Mouse (Mus musculus): ENCODE results near the gene 0610040J01Rik.

Gene 0610040J01Rik

GRCm38 (mm10) chr5:63811819-63812508, at the start of gene 0610040J01Rik:
Gene 0610040J01Rik (plus strand): TSS chr5:63812363.
- CTCF ChIA-PET = no interaction called here

- CTCF ChIA-PET = no interaction called here
These were observed 46.3 kb upstream of the 0610040J01Rik start for GRCm38 (mm10) chr5:63765886-63766285.

GRCm38 (mm10) chr5:63766715-63767114, 45.4 kb upstream of the 0610040J01Rik start:
- CTCF ChIA-PET = no interaction called here

- CTCF ChIA-PET = no interaction called here
These were observed 44.7 kb upstream of the 0610040J01Rik start for GRCm38 (mm10) chr5:63767464-63767863.

- CTCF ChIA-PET = no interaction called here
These were observed 43.9 kb upstream of the 0610040J01Rik start for GRCm38 (mm10) chr5:63768220-63768619.

GRCm38 (mm10) chr5:63772971-63773370, 39.2 kb upstream of the 0610040J01Rik start:
- CTCF ChIA-PET = no interaction called here

- CTCF ChIA-PET = no interaction called here
These were observed 38.6 kb upstream of the 0610040J01Rik start for GRCm38 (mm10) chr5:63773603-63774002.

- CTCF ChIA-PET = no interaction called here
These were observed 23.9 kb upstream of the 0610040J01Rik start for GRCm38 (mm10) chr5:63788156-63788826.

GRCm38 (mm10) chr5:63812509-63812865, 324 bp downstream of the 0610040J01Rik start:
- CTCF ChIA-PET = no interaction called here

- CTCF ChIA-PET = no interaction called here
These were observed 4.5 kb downstream of the 0610040J01Rik start for GRCm38 (mm10) chr5:63816643-63817042.

- CTCF ChIA-PET = interaction anchor here (0.8 kb wide), 1 partner anchor 101 kb away, joined by 3 read pairs; no protein-coding TSS in a partner anchor
These were observed 5.1 kb downstream of the 0610040J01Rik start for GRCm38 (mm10) chr5:63817270-63817669.

GRCm38 (mm10) chr5:63818975-63819374, 6.8 kb downstream of the 0610040J01Rik start:
- CTCF ChIA-PET = interaction anchor here (1.2 kb wide), 1 partner anchor 68 kb away, joined by 4 read pairs; no protein-coding TSS in a partner anchor

- CTCF ChIA-PET = interaction anchor here (1.2 kb wide), 1 partner anchor 67 kb away, joined by 4 read pairs; no protein-coding TSS in a partner anchor
These were observed 7.4 kb downstream of the 0610040J01Rik start for GRCm38 (mm10) chr5:63819519-63819918.

GRCm38 (mm10) chr5:63821176-63821575, 9.0 kb downstream of the 0610040J01Rik start:
- CTCF ChIA-PET = interaction anchor here (0.5 kb wide), 1 partner anchor 477 kb away, joined by 8 read pairs; no protein-coding TSS in a partner anchor

- CTCF ChIA-PET = interaction anchor here (0.8 kb wide), 1 partner anchor 65 kb away, joined by 4 read pairs; no protein-coding TSS in a partner anchor
These were observed 9.7 kb downstream of the 0610040J01Rik start for GRCm38 (mm10) chr5:63821860-63822259.

- CTCF ChIA-PET = interaction anchor here (0.7 kb wide), 1 partner anchor 1450 kb away, joined by 3 read pairs; no protein-coding TSS in a partner anchor
These were observed 11.5 kb downstream of the 0610040J01Rik start for GRCm38 (mm10) chr5:63823362-63824332.

- CTCF ChIA-PET = interaction anchor here (0.7 kb wide), 1 partner anchor 1273 kb away, joined by 4 read pairs; no protein-coding TSS in a partner anchor
These were observed 12.6 kb downstream of the 0610040J01Rik start for GRCm38 (mm10) chr5:63824599-63825350.

GRCm38 (mm10) chr5:63825881-63826280, 13.7 kb downstream of the 0610040J01Rik start:
- CTCF ChIA-PET = interaction anchor here (1.1 kb wide), 1 partner anchor 47 kb away, joined by 4 read pairs; no protein-coding TSS in a partner anchor

GRCm38 (mm10) chr5:63827006-63827405, 14.8 kb downstream of the 0610040J01Rik start:
- CTCF ChIA-PET = interaction anchor here (0.7 to 1.1 kb wide), 2 partner anchors 25 to 46 kb away, joined by 4 to 6 read pairs; no protein-coding TSS in a partner anchor

- CTCF ChIA-PET = interaction anchor here (0.7 kb wide), 1 partner anchor 26 kb away, joined by 6 read pairs; no protein-coding TSS in a partner anchor
These were observed 15.4 kb downstream of the 0610040J01Rik start for GRCm38 (mm10) chr5:63827415-63828053.

All from spleen, embryonic (tissue).